Mouse (Mus musculus) erythroblast, embryonic 14.5 days (primary cell): Measurements from ENCODE around the gene Rell1. TPM values are rescaled to one million over a fixed set of nuclear protein-coding genes. Genes with fewer than 3 reads are reported as not detected.

Experiments used
- H3K27me3 ChIP-seq: 2 replicates; pipeline ENCODE4 v1.6.1; 2012; ENCODE audit warnings: inconsistent platforms; ENCODE audit not compliant: control insufficient read depth
- H3K36me3 ChIP-seq: 2 replicates; pipeline ENCODE4 v1.6.1; 2012; ENCODE audit warnings: mild to moderate bottlenecking, inconsistent platforms; ENCODE audit not compliant: control insufficient read depth
- H3K4me1 ChIP-seq: 2 replicates; pipeline ENCODE4 v1.6.1; 2012; ENCODE audit warnings: inconsistent platforms; ENCODE audit not compliant: control insufficient read depth
- H3K4me3 ChIP-seq: replicated peaks from 2 replicates; pipeline ENCODE3; 2012; ENCODE audit warnings: moderate library complexity, mild to moderate bottlenecking, inconsistent platforms
- H3K9me3 ChIP-seq: 2 replicates; pipeline ENCODE4 v1.6.1; 2012; ENCODE audit warnings: low read length, inconsistent platforms, mixed read lengths; ENCODE audit not compliant: control insufficient read depth
- GATA1 ChIP-seq: IDR thresholded peaks from 2 replicates; pipeline ENCODE4 v1.6.1; 2012; ENCODE audit warnings: low read length, inconsistent platforms, mixed read lengths
- TAL1 ChIP-seq: IDR thresholded peaks from 3 replicates; pipeline ENCODE4 v1.6.1; 2012; ENCODE audit warnings: low read length, inconsistent platforms, mixed read lengths
- polyA plus RNA-seq: library from polyadenylated mRNA; stranded (reverse); fragments of >175 nt; gene quantifications from 2 replicates; pipeline ENCODE4 v1.2.3, GENCODE M21; 2012

Gene Rell1
- 1.0 and 1.8 TPM in 2 replicates for polyA plus RNA-seq

GRCm38 (mm10) chr5:63968443-63969415, at the start of gene Rell1:
TSS of gene Rell1 (minus strand) at chr5:63968897.
- H3K36me3 ChIP-seq: no peaks in the 10 kb centered on the region
- peaks cover 35% of the 10 kb centered on the region for H3K4me1 ChIP-seq
- TF ChIP-seq TAL1 (no peak), GATA1 (no peak)
- H3K4me3 ChIP-seq: peak within 1 kb of the TSS; percentile 92
- no peaks in the 10 kb centered on the region for H3K9me3 ChIP-seq
- peaks cover 10% of the 10 kb centered on the region for H3K27me3 ChIP-seq

GRCm38 (mm10) chr5:64012596-64013366, 44.1 kb upstream of the Rell1 start:
- H3K4me1 ChIP-seq: no peaks in the 10 kb centered on the region
- TF ChIP-seq GATA1 (no peak), TAL1 (no peak)
- no peak overlapping the region for H3K4me3 ChIP-seq

GRCm38 (mm10) chr5:64006548-64006947, 37.9 kb upstream of the Rell1 start:
- Histone ChIP-seq H3K4me3 (no peak overlapping the region), H3K4me1 (no peaks in the 10 kb centered on the region), H3K27me3 (no peaks in the 10 kb centered on the region), H3K36me3 (no peaks in the 10 kb centered on the region), H3K9me3 (no peaks in the 10 kb centered on the region)
- TF ChIP-seq TAL1 (no peak), GATA1 (no peak)

More at GRCm38 (mm10) chr5:64012596-64013366, 44.1 kb upstream of the Rell1 start:
- Histone ChIP-seq H3K9me3 (no peaks in the 10 kb centered on the region), H3K27me3 (no peaks in the 10 kb centered on the region), H3K36me3 (no peaks in the 10 kb centered on the region)

- H3K4me1 ChIP-seq: no peaks in the 10 kb centered on the region
- H3K36me3 ChIP-seq: no peaks in the 10 kb centered on the region
- H3K27me3 ChIP-seq: no peaks in the 10 kb centered on the region
- TF ChIP-seq GATA1: no peak
- TF ChIP-seq TAL1: no peak
- H3K4me3 ChIP-seq: no peak overlapping the region
- H3K9me3 ChIP-seq: no peaks in the 10 kb centered on the region
Observed at GRCm38 (mm10) chr5:64003302-64003701, 34.6 kb upstream of the Rell1 start.

GRCm38 (mm10) chr5:63993865-63994264, 25.2 kb upstream of the Rell1 start:
- TF ChIP-seq GATA1 (no peak), TAL1 (no peak)
- Histone ChIP-seq H3K36me3 (no peaks in the 10 kb centered on the region), H3K27me3 (no peaks in the 10 kb centered on the region), H3K4me1 (no peaks in the 10 kb centered on the region), H3K9me3 (no peaks in the 10 kb centered on the region), H3K4me3 (no peak overlapping the region)

GRCm38 (mm10) chr5:63990675-63991074, 22.0 kb upstream of the Rell1 start:
- Histone ChIP-seq H3K4me3 (no peak overlapping the region), H3K9me3 (no peaks in the 10 kb centered on the region), H3K27me3 (no peaks in the 10 kb centered on the region), H3K4me1 (no peaks in the 10 kb centered on the region), H3K36me3 (no peaks in the 10 kb centered on the region)
- TF ChIP-seq GATA1: no peak
- no peak for TF ChIP-seq TAL1

- no peaks in the 10 kb centered on the region for H3K36me3 ChIP-seq
- H3K27me3 ChIP-seq: no peaks in the 10 kb centered on the region
- TF ChIP-seq GATA1 (no peak), TAL1 (no peak)
- no peaks in the 10 kb centered on the region for H3K9me3 ChIP-seq
- no peaks in the 10 kb centered on the region for H3K4me1 ChIP-seq
- no peak overlapping the region for H3K4me3 ChIP-seq
Observed at GRCm38 (mm10) chr5:63986337-63986736, 17.6 kb upstream of the Rell1 start.

GRCm38 (mm10) chr5:63982296-63982695, 13.6 kb upstream of the Rell1 start:
- H3K36me3 ChIP-seq: no peaks in the 10 kb centered on the region
- H3K9me3 ChIP-seq: no peaks in the 10 kb centered on the region
- no peaks in the 10 kb centered on the region for H3K4me1 ChIP-seq
- no peaks in the 10 kb centered on the region for H3K27me3 ChIP-seq
- TF ChIP-seq GATA1: no peak
- TF ChIP-seq TAL1: no peak
- no peak overlapping the region for H3K4me3 ChIP-seq

- Histone ChIP-seq H3K36me3 (no peaks in the 10 kb centered on the region), H3K9me3 (no peaks in the 10 kb centered on the region), H3K27me3 (peaks cover 10% of the 10 kb centered on the region), H3K4me1 (peaks cover 35% of the 10 kb centered on the region), H3K4me3 (no peak overlapping the region)
- TF ChIP-seq GATA1 (no peak), TAL1 (no peak)
Observed at GRCm38 (mm10) chr5:63970991-63971390, 2.3 kb upstream of the Rell1 start.
